Mouse (Mus musculus): Measurements from ENCODE around the gene Med24. TPM values are rescaled to one million over a fixed set of nuclear protein-coding genes. Genes with fewer than 3 reads are reported as not detected.
"Not testable (repeated sequence)": the region's sequence is repeated elsewhere in the genome, so short reads cannot be mapped to it uniquely, and the experiment has no call there.

Med24 gene
- total RNA-seq, 2 experiments from 2014 or later: 42.7 to 46.9 TPM

DNA sequence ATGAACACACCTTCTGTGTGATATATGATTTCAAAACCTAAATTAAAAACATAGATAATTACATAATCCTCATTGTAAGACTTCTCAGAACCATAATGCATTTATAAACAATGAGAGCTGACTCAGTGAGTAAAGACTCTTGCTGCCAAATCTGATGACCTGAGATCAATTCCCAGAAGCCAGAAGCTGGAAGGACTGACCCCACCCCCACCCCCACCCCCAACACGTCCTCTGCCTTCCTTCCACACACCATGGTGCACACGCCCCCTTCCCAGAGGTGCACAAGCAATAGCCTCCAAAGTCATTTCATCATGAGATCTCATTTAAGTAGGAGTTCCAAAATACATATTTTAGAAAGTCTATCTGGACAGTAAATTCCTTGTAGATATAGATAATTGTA is 8.5 kb downstream of the Med24 start:
- no peak for DNase-seq

DNA sequence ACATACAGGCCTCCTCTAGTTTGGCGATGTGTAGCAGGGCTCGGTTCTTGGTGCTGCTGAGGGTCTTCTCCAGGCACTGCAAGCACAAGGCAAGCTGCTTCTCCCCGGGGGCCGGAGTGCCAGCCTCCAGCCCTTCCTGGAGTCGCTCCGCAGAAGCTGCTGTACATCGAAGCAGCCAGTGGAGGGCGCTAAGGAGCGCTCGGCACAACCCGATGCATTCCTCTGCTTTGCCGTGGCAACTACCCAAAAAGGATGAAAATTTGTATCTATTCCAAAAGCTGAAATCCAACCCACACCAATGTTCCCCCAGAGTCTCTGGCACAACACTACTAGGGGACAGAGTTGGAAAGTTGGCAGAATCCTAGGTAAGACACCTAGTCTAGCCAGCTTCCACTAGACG is 11.3 kb downstream of the Med24 start:
- peak; percentile 77 for DNase-seq

DNA sequence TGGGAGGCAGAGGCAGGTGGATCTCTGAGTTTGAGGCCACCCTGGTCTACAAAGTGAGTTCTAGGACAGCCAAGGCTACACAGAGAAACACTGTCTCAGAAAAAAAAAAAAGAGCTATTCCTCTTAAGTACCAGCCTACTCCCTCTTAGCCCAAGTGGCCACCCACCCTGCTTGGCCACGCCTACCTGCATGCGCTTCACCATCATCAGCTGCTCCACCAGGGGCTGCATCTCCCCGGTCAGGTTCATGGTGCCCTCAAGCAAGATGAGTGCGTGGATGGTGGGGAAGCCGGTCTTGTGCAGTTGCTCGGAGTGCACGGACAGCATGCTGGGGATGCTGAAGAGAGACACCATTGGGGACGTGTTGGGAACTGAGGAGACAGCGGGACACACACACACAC is 13.3 kb downstream of the Med24 start:
- DNase-seq: no peak

DNA sequence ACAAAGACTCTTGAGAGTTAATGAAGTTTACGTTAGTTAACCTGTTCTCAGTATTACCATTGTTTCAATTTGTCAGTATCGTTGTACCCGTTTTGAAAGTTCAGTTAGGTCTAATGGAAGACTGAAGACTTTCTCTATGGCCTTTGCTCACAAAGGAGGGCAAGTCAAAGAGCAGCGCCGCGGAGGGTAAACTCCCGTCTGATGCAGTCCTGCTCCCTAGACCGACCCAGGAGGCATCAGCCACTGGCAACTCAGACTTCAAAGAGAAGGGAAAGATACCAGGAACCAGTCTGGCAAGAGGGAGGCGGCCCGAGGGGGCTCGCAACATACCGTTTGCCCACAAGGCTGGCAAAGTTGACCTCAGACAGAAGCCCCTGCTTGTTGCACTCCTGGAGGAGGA is 15.5 kb downstream of the Med24 start:
- no peak for DNase-seq

DNA sequence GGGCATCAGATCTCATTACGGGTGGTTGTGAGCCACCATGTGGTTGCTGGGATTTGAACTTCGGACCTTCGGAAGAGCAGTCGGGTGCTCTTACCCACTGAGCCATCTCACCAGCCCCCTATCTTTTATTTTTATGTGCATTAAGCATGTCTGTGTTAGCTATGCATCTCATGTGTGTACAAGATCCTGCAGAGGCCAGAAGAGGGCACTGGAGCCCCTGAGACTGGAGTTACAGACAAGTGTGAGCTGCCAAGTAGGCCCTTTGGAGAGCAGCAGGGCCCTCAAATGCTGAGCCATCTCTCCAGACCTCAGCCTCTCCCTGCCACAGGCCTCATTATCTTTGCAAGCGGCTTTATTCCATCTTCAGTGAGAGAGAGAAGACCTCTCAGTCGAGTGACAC is 17.2 kb downstream of the Med24 start:
- not testable (repeated sequence) for DNase-seq

DNA sequence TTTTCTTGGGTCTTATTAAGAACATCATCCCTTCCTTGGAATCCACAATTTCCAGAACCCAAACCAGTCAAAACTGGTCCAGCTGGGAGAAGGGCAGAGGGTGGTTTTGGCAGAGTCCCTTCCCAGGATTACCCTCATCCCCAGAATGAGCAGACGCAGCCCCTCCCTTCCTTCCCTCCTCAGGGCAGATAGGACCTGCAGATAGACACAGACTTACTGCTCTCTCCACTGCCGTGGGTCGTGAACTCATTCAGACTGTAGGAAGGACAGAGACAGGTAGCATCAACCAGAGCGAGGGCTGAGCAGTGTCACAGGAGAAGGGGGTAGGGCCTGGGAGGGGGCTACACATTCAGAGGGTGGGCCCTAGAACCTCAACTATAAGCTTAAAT is 18.2 kb downstream of the Med24 start:
- no peak for DNase-seq

DNA sequence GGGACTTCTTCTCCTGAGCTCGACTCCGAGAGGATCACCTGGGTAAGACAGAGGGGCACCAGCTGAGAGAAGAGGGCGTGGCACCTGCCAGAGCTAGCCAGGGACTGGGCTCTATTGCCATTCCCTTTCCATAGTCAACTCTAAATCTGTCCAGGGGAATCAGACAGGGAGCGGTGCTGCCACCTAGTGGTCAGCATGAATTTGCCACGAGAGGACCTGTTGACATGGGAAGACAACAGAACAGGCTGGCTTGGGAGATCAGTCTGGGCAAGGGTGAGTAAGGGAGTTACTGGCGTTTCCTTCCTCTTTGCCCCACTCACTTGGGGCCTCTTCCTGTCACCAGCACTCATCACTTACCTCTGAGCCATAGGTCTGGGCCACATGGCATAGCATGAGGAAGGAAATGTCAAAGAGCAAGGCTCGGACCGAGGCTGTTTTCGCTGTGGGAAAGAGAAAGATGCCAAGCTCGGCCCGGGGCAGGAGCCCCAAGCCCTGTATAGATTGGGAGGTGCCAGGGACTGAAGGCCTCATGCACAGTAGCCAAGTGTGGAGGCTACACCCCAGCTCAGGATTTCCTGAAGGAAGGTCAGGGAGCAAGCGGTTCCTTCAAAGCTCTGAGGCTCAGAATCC is 18.7 kb downstream of the Med24 start:
- peak; percentile 70 for DNase-seq

DNA sequence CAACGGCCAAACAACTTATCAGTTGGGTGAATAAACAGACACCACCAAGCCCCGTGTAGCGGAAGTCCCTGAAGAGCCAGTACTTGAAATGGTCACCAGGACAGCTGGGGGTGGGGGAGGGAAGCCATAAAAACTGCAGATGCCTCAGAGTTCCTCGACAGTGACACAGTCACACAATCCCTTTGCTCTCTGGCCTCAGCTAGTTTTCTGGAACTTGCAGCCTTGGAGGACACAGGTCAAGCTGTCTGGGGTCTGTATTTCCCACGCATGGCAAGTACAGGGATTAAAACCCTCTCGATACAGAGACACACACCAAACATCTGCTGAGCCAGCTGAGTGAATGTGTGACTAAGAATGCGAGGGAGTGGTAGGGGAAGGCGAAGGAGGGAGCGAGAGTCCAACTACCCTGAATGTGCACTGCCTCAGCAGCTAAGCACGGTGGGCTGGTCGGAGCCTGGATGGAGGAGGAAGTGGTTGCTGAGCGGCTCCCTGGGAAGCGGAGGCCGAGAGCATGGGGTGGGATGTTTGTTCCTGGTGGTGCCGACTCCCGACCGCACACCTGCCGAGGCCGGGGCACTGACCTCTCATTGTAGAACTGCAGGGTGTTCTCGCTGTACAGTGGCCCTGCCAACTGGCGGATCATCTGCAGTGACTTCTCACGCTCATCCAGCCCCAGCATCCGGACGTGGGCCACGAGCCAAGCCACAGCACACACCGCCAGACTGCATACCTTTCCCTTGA is 20.1 kb downstream of the Med24 start:
- DNase-seq: no peak

DNA sequence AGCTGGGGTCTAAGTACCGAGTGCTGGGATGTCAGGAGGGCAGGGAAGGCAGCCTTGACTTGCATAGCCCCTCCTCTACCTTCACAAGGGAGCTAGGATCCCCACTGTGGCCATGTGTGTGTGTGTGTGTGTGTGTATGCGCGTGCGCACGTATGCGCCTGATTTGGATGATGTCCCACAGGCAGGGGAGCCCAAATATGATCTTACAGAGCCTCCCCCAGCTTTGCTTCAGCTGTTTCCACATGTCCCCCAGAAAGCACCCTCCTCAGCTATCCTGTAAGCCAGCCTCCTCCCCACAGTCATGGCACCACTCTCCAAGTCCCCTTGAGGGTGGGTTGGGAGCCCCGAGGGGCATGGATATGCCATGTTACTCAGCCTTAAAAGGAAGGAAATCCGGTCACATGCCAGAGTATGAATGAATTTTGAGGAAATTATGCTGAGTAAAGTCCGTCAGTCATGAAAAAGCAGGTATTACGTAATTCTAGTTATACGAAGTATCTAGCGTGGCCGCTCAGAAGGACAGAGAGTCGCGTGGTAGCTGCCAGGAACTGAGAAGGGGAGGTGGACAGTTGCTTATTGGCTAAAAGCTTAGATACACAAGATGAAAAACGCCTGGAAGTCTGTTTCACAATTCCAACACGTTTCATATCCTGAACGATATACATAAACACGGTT is 20.8 kb downstream of the Med24 start:
- DNase-seq: no peak

DNA sequence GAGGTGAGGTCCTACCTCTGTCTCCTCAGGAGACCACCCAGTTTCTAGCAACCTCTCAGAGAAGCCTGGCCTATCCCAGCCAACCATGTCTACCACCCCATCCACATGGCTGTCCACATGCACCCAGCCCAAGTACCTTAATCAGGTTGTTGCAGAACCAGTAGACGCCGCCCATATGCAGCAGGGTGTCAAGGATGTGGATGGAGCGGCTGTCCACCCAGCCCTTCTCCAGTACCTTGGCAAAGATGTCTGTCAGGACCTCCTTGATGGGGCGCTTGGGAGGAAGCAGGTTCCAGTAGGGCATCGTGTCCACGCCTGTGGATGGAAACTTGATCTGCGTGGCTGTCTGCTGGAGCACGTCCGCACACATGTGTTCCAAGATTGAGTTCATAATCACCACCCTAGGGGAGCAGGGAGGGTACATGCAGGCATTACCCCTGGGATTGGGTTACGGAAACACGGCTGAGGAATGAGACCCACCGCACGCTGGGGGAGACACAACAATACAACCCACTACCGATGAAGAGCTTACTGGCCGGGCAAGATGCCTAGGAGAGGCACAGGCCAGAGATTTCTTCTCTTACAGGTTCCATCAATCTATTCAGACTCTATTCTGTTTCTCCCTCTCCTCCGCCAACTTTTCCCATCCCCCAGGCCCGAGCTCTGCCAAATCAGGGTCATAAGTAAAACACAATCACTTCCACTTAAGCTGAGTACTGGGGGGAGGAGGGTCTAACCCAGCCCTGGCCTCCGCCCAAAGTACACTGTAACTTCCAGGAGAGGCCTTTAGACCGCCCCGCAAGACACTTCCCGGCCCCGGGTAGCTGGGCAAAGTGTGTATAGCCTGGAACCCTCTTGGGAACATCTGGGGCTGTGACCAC is 21.6 kb downstream of the Med24 start:
- no peak for DNase-seq

DNA sequence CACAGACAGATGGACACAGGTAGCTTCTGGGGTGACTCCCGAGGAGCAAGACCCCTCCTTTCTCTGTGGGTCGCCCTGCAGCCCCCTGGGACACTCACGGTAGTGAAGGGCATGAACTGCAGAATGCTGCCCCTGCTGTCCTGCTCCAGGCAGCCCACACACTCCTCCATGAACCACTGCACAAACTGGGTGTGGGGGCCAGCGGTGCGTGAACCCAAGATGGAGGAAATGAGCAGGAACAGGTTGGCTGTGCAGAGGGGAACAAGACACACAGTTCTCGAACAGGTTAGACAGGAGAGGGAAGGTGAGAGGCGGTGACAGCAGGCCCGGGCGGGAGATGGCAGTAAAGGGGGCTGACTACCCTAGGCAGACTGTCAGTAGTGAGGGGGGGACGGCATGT is 24.2 kb downstream of the Med24 start:
- DNase-seq: no peak

DNA sequence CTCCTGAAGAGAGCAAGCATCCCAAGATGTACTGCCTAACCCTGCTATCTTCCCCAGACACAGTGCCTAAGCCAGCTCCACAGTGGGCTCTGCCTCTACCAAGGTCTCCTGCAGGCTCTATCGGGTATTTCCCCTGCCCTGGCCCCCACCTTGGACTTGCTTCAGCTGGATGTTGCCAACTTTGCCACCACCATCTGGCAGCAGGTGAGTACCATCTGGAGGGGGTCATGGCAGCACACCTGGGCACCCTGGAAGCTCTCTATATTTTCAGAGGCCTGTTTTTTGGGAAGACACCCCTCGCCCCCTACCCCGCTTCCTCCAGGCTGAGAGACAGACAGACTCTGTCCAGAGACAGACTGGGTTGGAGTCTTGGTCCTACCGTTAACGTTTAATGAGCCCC is 26.9 kb downstream of the Med24 start:
- no peak for DNase-seq

DNA sequence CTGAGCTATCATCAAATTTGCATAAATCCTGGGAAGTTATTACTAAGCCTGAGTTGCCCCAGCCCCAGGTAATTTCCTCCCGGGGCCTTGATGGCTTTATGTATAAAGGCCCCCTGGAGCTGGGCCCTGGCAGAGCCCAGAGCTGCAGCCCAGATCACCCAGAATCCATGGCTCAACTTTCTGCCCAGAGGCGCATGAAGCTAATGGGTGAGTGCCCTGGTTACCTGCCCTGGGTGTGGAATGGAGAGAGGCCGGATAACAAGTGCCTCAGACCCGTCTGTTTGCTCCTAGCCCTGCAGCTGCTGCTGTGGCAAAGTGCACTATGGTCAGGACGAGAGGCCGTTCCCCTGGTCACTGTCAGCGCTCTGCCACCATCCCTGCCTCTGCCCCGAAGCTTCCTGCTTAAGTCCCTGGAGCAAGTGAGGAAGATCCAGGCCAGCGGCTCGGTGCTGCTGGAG is 28.0 kb downstream of the Med24 start, which contains the start of gene Csf3:
Csf3 (plus strand) TSS at position 51 of the 458 bp plus-strand sequence.
- DNase-seq: no peak

DNA sequence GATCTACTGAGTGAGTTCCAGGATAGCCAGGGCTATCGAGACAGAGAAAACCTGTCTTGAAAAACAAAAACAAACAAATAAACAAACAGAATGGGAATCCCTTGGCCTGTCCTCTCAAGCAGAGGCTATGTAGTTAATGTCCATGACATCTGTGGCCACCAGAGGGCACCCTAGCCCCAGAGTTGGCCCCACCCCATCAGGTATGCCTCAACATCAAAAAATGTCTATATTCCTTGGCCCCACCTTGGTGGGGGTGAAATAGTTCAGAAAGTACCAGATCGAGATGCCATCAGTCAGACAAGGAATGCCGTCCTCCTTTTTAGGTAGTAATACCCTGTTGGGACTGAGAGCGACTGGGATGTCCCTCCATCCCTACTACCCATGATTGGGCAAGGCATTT is 29.3 kb downstream of the Med24 start:
- no peak for DNase-seq

DNA sequence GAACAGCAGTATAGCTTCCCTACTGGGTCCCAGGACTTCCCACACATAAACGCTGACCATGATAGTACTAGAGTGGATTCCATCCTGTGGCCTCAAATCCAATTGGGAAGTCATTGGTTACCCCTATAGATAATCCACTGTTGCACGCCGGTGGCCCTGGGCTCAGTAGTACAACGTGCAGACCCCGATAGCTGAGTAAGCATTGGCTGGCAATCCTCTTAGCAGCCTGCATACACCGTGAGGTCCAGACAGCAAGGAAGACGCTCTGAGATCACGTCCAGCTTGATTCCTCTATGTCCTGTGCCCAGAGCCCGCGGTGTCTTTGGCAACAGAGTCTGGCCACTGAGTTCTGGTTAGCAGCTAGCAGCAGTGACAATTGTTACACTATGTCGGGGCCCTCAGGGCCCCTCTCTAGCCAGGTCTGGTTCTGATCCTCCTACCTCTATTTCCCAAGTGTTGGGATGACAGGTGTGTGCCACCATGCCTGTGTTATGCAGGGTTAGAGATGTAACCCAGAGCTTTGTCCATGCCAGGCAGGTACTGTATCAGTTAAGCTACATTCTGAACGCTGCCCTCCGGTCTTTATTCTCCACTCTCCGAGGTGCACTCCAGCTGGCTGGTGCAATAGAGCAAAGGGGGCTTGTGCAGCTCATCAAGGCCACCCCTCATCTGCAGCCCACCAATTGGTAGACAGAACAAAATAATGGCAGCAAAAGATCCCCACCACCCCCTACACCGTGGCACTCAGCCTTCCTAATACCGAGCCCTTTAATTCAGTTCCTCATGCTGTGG is 30.2 kb downstream of the Med24 start:
- no peak for DNase-seq

DNA sequence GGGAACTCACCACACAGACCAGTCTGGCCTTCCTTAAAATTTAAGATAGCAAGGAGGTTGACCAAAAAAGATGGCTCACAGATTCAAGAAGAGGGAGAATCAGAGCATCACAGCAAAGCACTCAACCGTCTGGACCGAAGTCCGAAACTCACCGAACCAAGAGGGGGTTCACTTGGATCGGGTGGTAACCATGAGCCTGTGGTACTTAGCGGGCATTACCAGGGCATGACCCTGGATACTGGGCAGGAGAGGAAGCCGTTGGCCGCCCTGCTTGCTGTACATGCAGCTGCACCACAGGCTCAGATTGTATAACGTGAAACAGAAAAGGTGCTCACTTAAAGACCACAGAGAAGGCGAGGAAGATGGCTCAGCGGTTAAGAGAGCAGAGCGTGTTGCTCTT is 32.0 kb downstream of the Med24 start:
- DNase-seq: no peak

DNA sequence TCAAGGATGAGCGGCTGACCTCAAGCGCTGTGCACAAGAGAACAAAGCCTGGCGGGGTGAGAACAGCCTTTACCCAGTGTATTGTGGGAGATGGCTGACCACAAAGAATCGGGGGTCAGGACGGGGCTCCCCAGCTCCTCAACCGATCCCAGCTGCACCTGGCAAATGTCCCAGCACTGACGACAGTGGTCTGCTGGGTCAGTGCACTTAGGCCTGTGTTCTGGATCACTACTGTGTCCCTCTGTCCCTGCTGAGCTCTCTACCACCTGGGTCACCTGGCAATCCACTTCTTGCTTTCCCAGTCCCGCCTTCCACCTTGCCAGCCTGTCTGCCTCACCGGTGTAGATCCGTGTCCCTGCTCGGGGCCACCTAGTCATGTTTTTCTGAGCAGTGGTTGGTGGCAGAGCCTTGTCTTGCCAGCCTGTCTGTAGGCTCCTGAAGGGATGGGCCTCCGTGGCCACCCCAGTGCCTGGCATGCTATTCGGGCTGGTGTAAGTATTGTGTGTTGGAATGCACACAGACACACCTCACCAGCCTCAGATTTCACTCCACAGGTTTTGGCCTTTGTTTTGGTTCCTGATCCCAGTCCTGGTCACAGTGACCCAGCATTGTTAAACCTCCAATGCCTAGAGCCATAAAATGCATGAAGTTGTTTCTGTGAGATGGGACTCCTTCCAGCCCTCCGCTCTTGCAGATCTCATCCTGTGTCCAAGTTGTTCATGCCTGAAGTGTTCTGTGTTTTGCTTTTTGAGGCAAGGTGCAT is 32.6 kb downstream of the Med24 start:
- DNase-seq: no peak

DNA sequence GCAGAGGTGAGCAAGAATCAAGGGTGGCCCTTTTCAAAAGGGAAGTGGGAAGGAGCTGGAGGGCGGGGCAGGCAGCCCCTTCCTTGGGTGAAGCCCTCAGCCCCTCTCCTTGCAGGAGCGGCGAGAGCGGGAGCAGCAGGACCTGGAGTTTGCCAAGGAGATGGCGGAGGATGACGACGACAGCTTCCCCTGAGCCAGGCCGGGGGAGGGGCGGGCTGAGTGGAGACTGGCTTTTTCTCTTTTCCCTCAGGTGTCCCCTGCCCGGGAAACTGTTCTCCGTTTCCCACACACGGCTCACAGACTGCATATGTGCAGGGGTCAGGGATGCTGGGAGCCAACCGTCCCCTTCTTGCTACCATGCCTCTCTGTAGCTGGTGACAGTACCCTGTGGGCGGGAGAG is 33.8 kb downstream of the Med24 start:
- no peak for DNase-seq

DNA sequence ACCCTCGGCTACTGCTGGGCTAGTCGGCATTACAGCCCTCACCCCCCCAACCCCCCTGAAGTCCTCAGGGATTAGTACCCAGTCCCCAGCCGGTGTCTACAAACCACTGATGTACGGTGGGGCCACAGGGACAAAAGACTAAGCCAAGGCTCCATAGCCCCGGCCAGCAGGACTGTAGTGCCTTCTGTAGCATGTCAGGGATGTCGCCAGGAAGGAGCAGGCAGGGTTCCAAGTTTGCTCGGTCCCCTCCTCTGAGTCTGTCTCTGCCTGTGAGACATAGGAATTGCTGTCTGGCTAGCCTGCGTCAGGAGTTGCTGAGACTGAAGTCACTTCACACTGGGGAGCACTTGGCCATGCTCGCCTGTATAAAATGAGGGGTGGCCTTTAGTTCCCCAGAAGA is 34.9 kb downstream of the Med24 start:
- no peak for DNase-seq

DNA sequence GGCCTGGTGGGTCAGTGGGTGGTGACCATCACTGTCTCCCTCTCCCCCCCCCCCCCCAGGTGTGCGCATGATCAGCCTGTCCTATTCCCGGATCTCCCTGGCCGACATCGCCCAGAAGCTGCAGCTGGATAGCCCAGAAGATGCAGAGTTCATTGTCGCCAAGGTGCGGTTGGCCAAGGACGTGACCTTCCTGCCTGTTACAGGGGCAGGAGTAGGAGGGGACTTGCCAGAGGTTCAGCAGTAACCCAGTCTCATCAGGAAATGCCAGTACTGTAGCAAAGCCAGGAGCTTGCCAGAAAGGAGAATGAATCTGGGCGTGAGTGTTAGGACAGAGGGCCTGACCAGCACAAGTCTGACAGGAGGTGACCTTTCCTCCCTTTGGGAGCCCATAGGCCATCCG is 35.5 kb downstream of the Med24 start:
- DNase-seq: no peak

DNA sequence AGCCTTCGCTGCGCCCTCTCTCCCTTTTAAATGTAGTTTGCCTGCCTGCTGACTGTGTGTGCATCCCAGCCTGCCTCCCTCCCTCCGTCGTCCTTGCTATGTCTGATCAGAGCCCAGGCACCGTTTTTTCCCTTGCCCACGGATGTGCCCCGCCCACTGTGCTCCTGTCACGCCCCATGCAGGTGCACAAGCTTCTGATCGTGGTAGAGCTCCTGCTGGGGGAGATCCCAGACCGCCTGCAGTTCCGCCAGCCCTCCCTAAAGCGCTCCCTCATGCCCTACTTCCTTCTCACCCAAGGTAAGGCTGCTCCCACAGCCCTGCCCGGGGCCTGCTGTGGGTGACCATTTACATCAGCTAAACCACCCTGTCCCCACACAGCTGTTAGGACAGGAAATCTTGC is 36.0 kb downstream of the Med24 start:
- no peak for DNase-seq

Data from gastrocnemius, postnatal 25 days (tissue).